Mouse (Mus musculus) heart, embryonic 13.5 days (tissue): ENCODE data around the gene 5730409E04Rik. TPM values are rescaled to one million over a fixed set of nuclear protein-coding genes. Genes with fewer than 3 reads are reported as not detected.

Experiments
- ATAC-seq: fragments of 200-750 bp; cut with Nextera tagmentation; 2 replicates; pipeline ENCODE4 v1.8.0; 2017; ENCODE audit warnings: moderate TSS enrichment; ENCODE audit not compliant: insufficient number of reproducible peaks, low FRiP score, low TSS enrichment; ENCODE audit errors: extremely low read depth
- H3K27ac ChIP-seq: fragments of 300-500 bp; sonication (generic); replicated peaks from 2 replicates; pipeline ENCODE4 v1.5.1; 2015; ENCODE audit warnings: moderate library complexity, mild to moderate bottlenecking, inconsistent platforms
- H3K27me3 ChIP-seq: fragments of 300-500 bp; sonication (generic); replicated peaks from 2 replicates; pipeline ENCODE4 v1.6.1; 2015; ENCODE audit warnings: mild to moderate bottlenecking, inconsistent platforms
- H3K36me3 ChIP-seq: fragments of 300-500 bp; sonication (generic); 2 replicates; pipeline ENCODE4 v1.6.1; 2015; ENCODE audit warnings: mild to moderate bottlenecking, inconsistent platforms
- H3K4me1 ChIP-seq: fragments of 300-500 bp; sonication (generic); 2 replicates; pipeline ENCODE4 v1.6.1; 2015; ENCODE audit warnings: inconsistent platforms
- H3K4me2 ChIP-seq: fragments of 300-500 bp; sonication (generic); 2 replicates; pipeline ENCODE4 v1.6.1; 2015; ENCODE audit warnings: inconsistent platforms, mild to moderate bottlenecking, moderate library complexity
- H3K4me3 ChIP-seq: fragments of 300-500 bp; sonication (generic); 2 replicates; pipeline ENCODE4 v1.5.1; 2015; ENCODE audit warnings: moderate library complexity, mild to moderate bottlenecking, inconsistent platforms
- H3K9ac ChIP-seq: fragments of 300-500 bp; sonication (generic); 2 replicates; pipeline ENCODE4 v1.6.1; 2015; ENCODE audit warnings: inconsistent platforms, mild to moderate bottlenecking, moderate library complexity
- H3K9me3 ChIP-seq: fragments of 300-500 bp; sonication (generic); 2 replicates; pipeline ENCODE4 v1.6.1; 2016; ENCODE audit warnings: inconsistent platforms
- WGBS: fragments of 180-500 bp; shearing (Covaris S2); methylation state at CpG from one replicate; pipeline ENCODE4 v1.1.7; 2015; ENCODE audit warnings: mixed read lengths; 5-methylcytosine and 5-hydroxymethylcytosine counted together
- microRNA-seq: library from miRNA; unstranded; fragments of <30 nt; microRNA quantifications from one replicate; pipeline ENCODE4, GENCODE M21; 2016
- polyA plus RNA-seq: library from polyadenylated mRNA; unstranded; fragments of >200 nt; fragmentation: Nextera tagmentation; extraction: Ambion mirVana; gene quantifications from 2 replicates; pipeline ENCODE4 v1.2.1, GENCODE M21; 2015

5730409E04Rik gene
- polyA plus RNA-seq, 1 experiment from 2014 or later, result 1.8 TPM

DNA sequence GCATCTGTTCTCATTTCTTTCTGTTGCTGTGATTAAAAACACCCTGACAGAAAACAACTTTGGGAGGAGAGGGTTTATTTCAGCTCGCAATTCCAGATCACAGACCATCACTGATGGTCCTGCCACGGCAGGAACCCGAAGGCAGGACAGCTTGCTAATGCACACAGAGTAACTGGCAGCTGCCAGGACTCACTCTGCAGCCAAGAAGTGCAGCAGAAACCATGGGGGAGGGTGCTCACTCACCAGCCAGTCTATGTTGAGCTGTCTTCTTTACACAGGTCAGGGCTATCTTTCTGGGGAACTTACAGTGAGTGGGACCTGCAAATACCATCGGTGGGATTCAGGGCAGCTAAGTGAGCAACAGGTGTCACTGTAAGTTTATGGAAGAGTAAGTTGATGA lies 27.8 kb downstream of the 5730409E04Rik start:
- H3K4me2 ChIP-seq, result no peak overlapping the region
- H3K9ac ChIP-seq, result no peak overlapping the region
- H3K36me3 ChIP-seq, result no peaks in the 10 kb centered on the region
- peaks cover 4% of the 10 kb centered on the region; the same call in 1 of the 2 replicates for H3K4me1 ChIP-seq
- no peaks in the 10 kb centered on the region for H3K9me3 ChIP-seq
- H3K27ac ChIP-seq, result no peak overlapping the region
- WGBS, result 57% methylated on average over 4 of the region's 4 CpGs
- ATAC-seq, result no peak
- no peak overlapping the region for H3K4me3 ChIP-seq
- H3K27me3 ChIP-seq, result peaks cover 45% of the 10 kb centered on the region

DNA sequence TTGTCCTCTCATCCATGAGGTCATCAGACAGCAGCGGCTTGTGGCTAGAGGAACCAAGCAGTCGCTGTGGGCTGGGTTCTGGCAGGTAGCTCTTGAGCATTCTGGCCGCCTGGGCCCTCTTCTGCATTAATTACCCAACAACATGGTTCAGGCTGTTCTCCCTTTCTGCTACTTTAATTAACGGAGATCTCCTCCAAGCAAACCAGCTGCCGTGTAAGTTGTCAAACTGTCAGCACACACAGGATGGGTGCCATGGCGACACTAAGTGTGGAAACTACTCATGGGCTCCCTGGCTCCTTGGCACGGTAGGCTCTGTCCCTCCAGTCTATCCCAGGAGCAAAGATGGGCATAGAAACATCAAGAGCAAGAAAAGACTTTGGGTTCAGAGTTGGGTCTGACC lies 29.7 kb downstream of the 5730409E04Rik start:
- Histone ChIP-seq H3K4me3 (no peak overlapping the region), H3K27me3 (peaks cover 46% of the 10 kb centered on the region), H3K9ac (no peak overlapping the region), H3K36me3 (no peaks in the 10 kb centered on the region), H3K9me3 (no peaks in the 10 kb centered on the region), H3K4me1 (peaks cover 4% of the 10 kb centered on the region; the same call in 1 of the 2 replicates), H3K27ac (no peak overlapping the region), H3K4me2 (no peak overlapping the region)
- no peak for ATAC-seq
- WGBS, result 37% methylated on average over 7 of the region's 7 CpGs

DNA sequence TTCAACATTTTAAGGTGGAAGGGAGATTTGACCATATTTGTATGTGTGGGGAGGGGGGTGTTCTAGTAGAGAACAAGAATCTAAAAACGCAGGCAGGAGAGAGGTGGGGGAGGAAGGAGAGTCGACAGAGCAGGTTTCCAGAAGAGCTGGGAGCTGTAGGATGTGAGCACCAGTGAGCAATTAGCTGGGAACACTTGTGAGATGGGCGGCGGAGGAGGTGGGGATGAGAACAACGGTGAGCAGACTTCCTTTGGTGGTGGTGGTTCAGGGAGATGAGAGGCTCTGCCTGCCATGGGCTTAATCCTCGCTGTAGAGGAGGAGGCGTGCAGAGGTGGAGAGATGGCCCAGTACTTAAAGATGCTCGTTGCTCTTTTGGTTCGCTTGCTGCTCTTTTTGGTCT lies 32.3 kb downstream of the 5730409E04Rik start:
- no peak for ATAC-seq
- H3K4me1 ChIP-seq, result no peaks in the 10 kb centered on the region
- H3K4me2 ChIP-seq, result no peak overlapping the region
- no peak overlapping the region for H3K4me3 ChIP-seq
- H3K36me3 ChIP-seq, result no peaks in the 10 kb centered on the region
- 36% methylated on average over 9 of the region's 9 CpGs for WGBS
- peaks cover 22% of the 10 kb centered on the region for H3K27me3 ChIP-seq
- no peak overlapping the region for H3K9ac ChIP-seq
- no peaks in the 10 kb centered on the region for H3K9me3 ChIP-seq
- no peak overlapping the region for H3K27ac ChIP-seq

DNA sequence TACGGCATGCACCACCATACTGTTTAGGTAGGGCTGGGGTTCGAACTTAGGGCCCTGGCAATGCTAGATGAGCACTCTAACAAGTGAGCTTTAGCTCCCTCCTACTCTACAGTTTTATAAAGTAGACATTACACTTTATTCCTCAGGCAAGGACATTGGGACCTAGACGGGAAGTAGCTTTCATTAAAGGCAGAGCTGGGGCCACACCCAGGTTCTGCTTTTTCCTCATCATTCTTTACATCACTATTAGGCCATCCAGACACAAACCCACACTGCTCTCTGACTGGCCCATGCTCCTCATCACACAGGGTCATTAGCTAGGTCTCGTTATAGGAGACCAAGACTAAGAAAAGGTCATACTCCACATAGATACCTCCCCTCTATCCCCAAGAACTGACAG lies 34.2 kb downstream of the 5730409E04Rik start:
- Histone ChIP-seq H3K36me3 (no peaks in the 10 kb centered on the region), H3K27ac (no peak overlapping the region), H3K4me3 (no peak overlapping the region), H3K9me3 (no peaks in the 10 kb centered on the region), H3K27me3 (peaks cover 23% of the 10 kb centered on the region), H3K4me2 (no peak overlapping the region), H3K4me1 (no peaks in the 10 kb centered on the region), H3K9ac (no peak overlapping the region)
- ATAC-seq, result no peak
- 59% methylated on average over 4 of the region's 4 CpGs for WGBS

DNA sequence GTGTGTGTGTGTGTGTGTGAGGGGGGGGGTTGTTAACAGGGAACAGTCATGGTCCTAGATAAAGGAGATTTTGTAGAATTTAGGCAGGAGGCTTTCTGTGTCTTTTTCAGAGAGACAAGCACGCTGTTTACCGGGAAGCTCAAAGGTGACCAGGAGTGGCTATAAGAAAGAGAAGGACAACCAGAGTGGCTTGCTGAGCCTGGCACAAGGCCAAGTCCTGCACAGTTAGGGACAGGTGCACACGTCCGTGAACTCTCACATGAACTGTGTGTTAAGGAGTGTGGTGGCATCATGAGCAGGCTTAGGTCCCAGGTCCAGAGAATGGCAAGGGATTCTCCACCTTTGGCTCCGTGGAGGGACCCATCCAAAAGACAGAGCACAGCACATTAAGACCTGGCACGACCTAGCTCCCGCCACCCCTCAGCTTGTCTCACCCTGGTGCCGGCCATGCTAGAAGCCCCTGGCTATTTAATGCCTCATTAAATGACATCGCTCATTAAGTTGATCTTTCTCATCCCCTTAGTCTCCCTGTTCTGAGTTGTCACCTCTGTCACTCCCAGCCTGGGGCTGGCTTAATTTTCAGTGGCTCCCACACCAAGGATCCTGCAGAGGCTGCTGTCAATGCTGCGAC lies 34.8 kb downstream of the 5730409E04Rik start:
- Histone ChIP-seq H3K4me2 (no peak overlapping the region), H3K4me3 (no peak overlapping the region), H3K9me3 (no peaks in the 10 kb centered on the region), H3K27me3 (peaks cover 18% of the 10 kb centered on the region), H3K36me3 (no peaks in the 10 kb centered on the region), H3K9ac (no peak overlapping the region), H3K4me1 (no peaks in the 10 kb centered on the region), H3K27ac (no peak overlapping the region)
- no peak for ATAC-seq
- WGBS, result 80% methylated on average over 10 of the region's 10 CpGs

DNA sequence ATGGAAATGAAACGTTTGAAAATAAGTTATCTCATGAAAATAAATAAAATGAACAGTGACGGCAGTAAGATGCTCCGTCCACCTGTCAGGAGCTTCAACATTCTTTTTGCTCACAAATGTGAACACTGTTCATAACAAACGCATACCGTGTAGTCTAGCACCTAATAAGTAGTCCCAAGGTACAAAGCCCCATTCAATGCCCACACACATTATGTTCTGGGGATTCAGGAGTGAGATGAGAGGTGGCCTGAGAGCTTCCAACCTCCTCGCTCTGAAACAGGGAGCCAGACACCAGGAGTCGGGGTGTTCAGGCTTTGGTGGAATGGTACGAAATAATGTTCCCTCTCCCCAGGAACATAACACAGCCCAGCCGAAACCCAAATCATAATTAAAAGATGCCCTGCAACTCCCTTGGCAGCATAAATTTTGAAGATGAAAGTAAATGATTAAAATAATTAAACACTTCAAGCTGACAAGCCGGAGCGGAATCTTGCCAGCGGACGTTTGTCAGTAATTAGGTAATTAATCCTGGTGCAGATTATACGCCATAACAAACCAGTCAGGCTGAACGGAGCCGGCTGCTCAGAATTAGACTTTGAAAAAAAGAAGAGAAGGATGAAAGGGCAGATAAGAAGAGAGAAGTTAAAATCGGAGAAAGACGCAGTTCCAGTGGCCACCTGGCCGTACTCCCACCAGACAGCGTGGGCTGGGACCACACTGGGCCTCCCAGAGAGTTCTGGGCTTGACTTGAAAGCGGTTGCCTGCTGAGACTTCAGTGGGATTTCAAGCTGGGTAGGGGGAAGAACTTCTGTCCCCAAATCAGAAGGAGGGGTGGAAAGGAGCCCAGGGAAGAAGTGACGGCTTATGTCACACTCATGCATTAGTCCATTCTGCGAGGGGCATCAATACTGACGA lies 38.6 kb downstream of the 5730409E04Rik start:
- Histone ChIP-seq H3K9me3 (no peaks in the 10 kb centered on the region), H3K27ac (no peak overlapping the region), H3K36me3 (no peaks in the 10 kb centered on the region), H3K4me3 (no peak overlapping the region), H3K27me3 (peaks cover 19% of the 10 kb centered on the region), H3K4me1 (no peaks in the 10 kb centered on the region), H3K4me2 (no peak overlapping the region), H3K9ac (no peak overlapping the region)
- WGBS, result 58% methylated on average over 24 of the region's 24 CpGs
- ATAC-seq, result no peak

DNA sequence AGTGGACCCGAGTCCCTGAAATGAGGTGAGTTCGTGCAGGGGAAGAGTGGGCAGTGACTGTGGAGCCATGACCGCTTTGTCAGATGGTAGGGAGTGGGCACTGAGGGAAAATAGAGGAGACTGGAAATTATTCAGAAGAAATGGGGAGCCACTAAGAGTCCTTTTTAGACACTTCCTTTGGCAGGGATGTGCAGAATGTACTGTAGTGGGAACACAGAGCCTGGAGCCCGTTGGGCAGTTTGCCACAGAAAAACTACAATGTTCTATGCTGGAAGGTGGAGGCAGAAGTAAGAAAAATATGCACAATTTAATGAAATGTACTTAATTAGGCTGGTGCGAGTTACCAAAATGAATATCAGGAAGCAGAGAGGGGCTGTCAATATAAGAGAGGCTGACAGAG lies 43.5 kb downstream of the 5730409E04Rik start:
- H3K4me2 ChIP-seq, result no peak overlapping the region
- H3K9me3 ChIP-seq, result no peaks in the 10 kb centered on the region
- H3K9ac ChIP-seq, result no peak overlapping the region
- no peak for ATAC-seq
- H3K4me3 ChIP-seq, result no peak overlapping the region
- H3K27ac ChIP-seq, result no peak overlapping the region
- 65% methylated on average over 5 of the region's 5 CpGs for WGBS
- H3K27me3 ChIP-seq, result peaks cover 28% of the 10 kb centered on the region
- no peaks in the 10 kb centered on the region for H3K36me3 ChIP-seq
- no peaks in the 10 kb centered on the region for H3K4me1 ChIP-seq

DNA sequence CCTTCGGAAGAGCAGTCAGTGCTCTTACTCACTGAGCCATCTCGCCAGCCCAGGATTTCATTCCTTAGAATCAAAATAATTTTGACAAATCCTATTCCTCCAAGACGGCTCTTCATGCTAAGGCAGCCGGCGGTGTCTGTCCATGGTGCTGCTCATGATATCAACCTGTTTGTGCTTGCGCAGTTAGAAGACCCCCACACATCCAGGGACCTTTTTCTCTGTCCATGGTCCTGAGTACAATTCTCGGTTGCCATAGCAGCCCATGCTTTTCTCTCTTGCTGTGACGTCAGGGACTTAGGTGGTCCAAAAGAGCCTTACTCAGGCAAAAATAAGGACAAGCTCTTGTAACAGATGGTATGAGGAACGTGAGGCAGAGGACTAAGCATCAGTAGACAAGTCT lies 45.7 kb downstream of the 5730409E04Rik start:
- H3K27ac ChIP-seq, result no peak overlapping the region
- H3K36me3 ChIP-seq, result no peaks in the 10 kb centered on the region
- H3K27me3 ChIP-seq, result peaks cover 30% of the 10 kb centered on the region
- H3K4me3 ChIP-seq, result no peak overlapping the region
- H3K9me3 ChIP-seq, result no peaks in the 10 kb centered on the region
- WGBS, result 8% methylated on average over 9 of the region's 9 CpGs
- no peak overlapping the region for H3K9ac ChIP-seq
- ATAC-seq, result no peak
- H3K4me2 ChIP-seq, result no peak overlapping the region
- H3K4me1 ChIP-seq, result no peaks in the 10 kb centered on the region

DNA sequence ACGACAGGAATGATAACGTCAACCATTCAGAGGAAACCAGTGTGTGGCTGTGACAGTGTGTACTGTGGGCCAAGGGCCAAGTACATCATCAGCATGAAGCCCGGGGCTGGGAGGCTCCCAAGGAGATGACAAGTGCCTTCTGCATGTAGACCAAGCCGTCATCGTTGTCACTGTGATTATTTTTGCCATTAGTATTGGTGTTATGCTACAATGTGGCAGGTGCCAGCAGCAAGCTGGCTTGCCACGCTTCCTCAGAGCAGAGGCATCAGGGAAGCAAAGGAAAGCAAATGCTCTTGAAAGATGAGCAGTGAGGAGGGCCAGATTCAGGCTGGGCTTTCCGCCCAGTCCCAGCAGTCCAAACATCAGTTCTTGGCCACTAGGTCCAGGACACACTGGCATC lies 51.6 kb downstream of the 5730409E04Rik start:
- H3K4me2 ChIP-seq, result no peak overlapping the region
- 59% methylated on average over 7 of the region's 7 CpGs for WGBS
- H3K9me3 ChIP-seq, result no peaks in the 10 kb centered on the region
- H3K27me3 ChIP-seq, result peaks cover 25% of the 10 kb centered on the region
- H3K4me1 ChIP-seq, result no peaks in the 10 kb centered on the region
- no peak overlapping the region for H3K9ac ChIP-seq
- no peak for ATAC-seq
- H3K36me3 ChIP-seq, result no peaks in the 10 kb centered on the region
- H3K4me3 ChIP-seq, result no peak overlapping the region
- H3K27ac ChIP-seq, result no peak overlapping the region

Small RNA genes within 50 kb of the gene (microRNA-seq; reads per million reads assigned to microRNA genes)
- gene Mir7119, result not detected

Other genes starting within 250 kb of the 5730409E04Rik start
- 10.4 and 10.6 TPM in 2 replicates for gene Ago3, start 180.3 kb upstream of the 5730409E04Rik start, polyA plus RNA-seq
- 2.7 and 2.8 TPM in 2 replicates for gene Ago1, start 141.2 kb upstream of the 5730409E04Rik start, polyA plus RNA-seq
- 0.75 and 1.1 TPM in 2 replicates for gene Ago4, start 76.3 kb upstream of the 5730409E04Rik start, polyA plus RNA-seq
- 22.4 and 24.5 TPM in 2 replicates for gene Clspn, start 52.9 kb upstream of the 5730409E04Rik start, polyA plus RNA-seq
- 372 and 437 TPM in 2 replicates for gene Psmb2, start 67.8 kb downstream of the 5730409E04Rik start, polyA plus RNA-seq
- not detected in 2 replicates for gene Tfap2e, start 126.4 kb downstream of the 5730409E04Rik start, polyA plus RNA-seq
- 23.0 and 23.4 TPM in 2 replicates for gene Ncdn, start 143.6 kb downstream of the 5730409E04Rik start, polyA plus RNA-seq
- 20.7 and 23.0 TPM in 2 replicates for gene AU040320, start 143.7 kb downstream of the 5730409E04Rik start, polyA plus RNA-seq